Mouse (Mus musculus): ENCODE measurements around the gene Syne4. TPM values are rescaled to one million over a fixed set of nuclear protein-coding genes. Genes with fewer than 3 reads are reported as not detected.

Syne4 gene
- total RNA-seq (2014; rRNA removed) (7.3 and 14.1 TPM in 2 replicates), polyA plus RNA-seq (2015; fragmentation: Nextera tagmentation; extraction: Ambion mirVana) (11.7 and 13.6 TPM in 2 replicates)

DNA sequence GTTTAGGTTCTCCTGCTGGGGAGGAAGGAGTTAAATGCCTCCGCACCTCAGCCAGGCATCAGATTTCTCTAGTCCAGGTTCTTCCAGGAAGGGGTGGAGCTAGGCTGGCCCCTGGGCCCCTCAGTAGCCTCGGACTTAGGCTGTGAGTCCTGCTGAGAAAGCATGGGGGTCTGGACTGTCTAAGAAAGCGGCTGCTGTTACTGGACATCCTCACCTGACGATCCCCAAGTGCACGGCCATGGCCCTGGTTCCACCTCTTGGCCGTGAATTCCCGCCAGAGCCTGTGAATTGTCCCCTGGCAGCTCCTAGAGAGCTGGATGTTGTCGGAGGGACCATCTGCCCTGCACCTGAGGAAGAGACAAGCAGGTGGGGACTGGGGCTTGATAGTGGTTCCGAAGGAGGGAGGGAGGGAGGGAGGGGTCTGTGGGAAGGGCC lies at the start of gene Syne4:
Syne4 (plus strand) TSS at position 87 of the 435 bp plus-strand sequence.
- Histone ChIP-seq H3K4me1 (ENCODE audit: insufficient read depth, low read length) (no peaks in the 10 kb centered on the region), H3K4me3 (ENCODE audit: low read depth, low read length) (no peak within 1 kb of the TSS), H3K27ac (ENCODE audit: low read depth, low read length) (no peak within 1 kb of the TSS), H3K9me3 (ENCODE audit: low read length) (no peaks in the 10 kb centered on the region), H3K36me3 (ENCODE audit: insufficient read depth, low read length) (0 out of 2 replicates have a peak, but pooled peaks cover 7% of the 10 kb centered on the region), H3K27me3 (ENCODE audit: insufficient read depth, low read length) (no peaks in the 10 kb centered on the region), H3K9ac (replicated peaks; ENCODE audit: low read length, poor library complexity, severe bottlenecking) (no peak within 1 kb of the TSS), H3K4me2 (ENCODE audit: low read depth, low read length, poor library complexity, severe bottlenecking) (no peak within 1 kb of the TSS)
- no peak for TF ChIP-seq CTCF (IDR thresholded peaks at IDR 0.05)
- no peak for DNase-seq (ENCODE audit: low spot score)
- WGBS: 8% methylated on average over 9 of the region's 9 CpGs
- ATAC-seq (ENCODE audit: low FRiP score): no peak

DNA sequence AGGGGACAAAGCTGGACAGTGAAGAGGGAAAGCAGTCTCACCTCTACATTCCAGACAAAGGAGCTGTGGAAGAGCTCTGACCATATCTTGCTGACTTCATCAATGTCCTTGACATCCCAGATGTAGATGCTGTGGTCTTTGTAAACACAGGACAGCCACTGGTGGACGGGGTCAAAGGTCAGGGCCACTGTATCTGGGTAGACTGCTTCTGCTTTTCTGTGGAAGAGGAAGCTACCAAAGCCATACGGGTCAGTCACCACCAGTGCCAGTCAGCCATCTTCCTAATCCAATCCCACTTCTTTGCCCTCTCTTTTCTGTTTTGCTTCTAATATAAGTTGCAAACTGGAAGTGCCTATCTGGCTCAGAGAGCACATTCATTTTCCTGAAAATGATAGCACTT lies 49.6 kb upstream of the Syne4 start:
- Histone ChIP-seq H3K4me2 (ENCODE audit: low read depth, low read length, poor library complexity, severe bottlenecking) (no peak overlapping the region), H3K4me3 (ENCODE audit: low read depth, low read length) (no peak overlapping the region), H3K27ac (ENCODE audit: low read depth, low read length) (no peak overlapping the region), H3K9ac (replicated peaks; ENCODE audit: low read length, poor library complexity, severe bottlenecking) (no peak overlapping the region), H3K9me3 (ENCODE audit: low read length) (no peaks in the 10 kb centered on the region), H3K4me1 (ENCODE audit: insufficient read depth, low read length) (no peaks in the 10 kb centered on the region), H3K36me3 (ENCODE audit: insufficient read depth, low read length) (no peaks in the 10 kb centered on the region), H3K27me3 (ENCODE audit: insufficient read depth, low read length) (no peaks in the 10 kb centered on the region)
- WGBS: 81% methylated on average over 2 of the region's 2 CpGs
- DNase-seq (ENCODE audit: low spot score): no peak
- ATAC-seq (ENCODE audit: low FRiP score): no peak
- TF ChIP-seq CTCF (IDR thresholded peaks at IDR 0.05): no peak

DNA sequence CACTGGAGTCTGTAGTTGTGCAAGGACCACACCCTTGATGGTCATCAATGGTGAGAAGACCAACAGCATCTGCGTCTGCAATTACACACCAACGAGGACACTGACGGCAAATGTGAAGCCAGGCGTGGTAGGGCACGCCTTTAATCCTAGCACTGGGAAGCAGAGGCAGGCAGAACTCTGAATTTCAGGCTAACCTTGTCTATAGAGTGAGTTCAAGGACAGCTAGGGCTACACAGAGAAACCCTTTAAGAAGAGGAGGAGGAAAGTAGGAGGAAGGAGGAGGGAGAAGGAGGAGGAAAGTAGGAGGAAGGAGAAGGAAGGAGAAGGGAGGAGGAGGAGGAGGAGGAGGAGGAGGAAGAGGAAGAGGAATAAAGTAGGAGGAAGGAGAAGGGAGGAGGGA lies 49.1 kb upstream of the Syne4 start:
- TF ChIP-seq CTCF (IDR thresholded peaks at IDR 0.05): no peak
- Histone ChIP-seq H3K4me3 (ENCODE audit: low read depth, low read length) (no peak overlapping the region), H3K4me1 (ENCODE audit: insufficient read depth, low read length) (no peaks in the 10 kb centered on the region), H3K4me2 (ENCODE audit: low read depth, low read length, poor library complexity, severe bottlenecking) (no peak overlapping the region), H3K9me3 (ENCODE audit: low read length) (no peaks in the 10 kb centered on the region), H3K27me3 (ENCODE audit: insufficient read depth, low read length) (no peaks in the 10 kb centered on the region), H3K9ac (replicated peaks; ENCODE audit: low read length, poor library complexity, severe bottlenecking) (no peak overlapping the region), H3K27ac (ENCODE audit: low read depth, low read length) (no peak overlapping the region), H3K36me3 (ENCODE audit: insufficient read depth, low read length) (no peaks in the 10 kb centered on the region)
- WGBS: 96% methylated on average over 5 of the region's 5 CpGs
- ATAC-seq (ENCODE audit: low FRiP score) (no peak), DNase-seq (ENCODE audit: low spot score) (no peak)

DNA sequence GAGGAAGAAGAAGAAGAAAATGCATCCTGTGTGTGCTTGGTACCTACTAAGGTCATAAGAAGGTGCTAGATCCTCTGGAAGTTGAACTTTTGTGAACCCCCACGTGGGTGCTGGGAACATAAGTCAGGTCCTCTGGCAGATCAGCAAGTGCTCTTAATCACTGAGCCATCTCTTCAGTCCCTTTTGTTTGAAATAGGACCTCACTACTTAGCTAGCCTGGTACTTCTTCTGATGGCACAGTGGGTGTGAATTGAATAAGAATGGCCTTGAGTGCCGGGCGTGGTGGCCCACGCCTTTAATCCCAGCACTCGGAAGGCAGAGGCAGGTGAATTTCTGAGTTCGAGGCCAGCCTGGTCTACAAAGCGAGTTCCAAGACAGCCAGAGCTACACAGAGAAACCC lies 48.7 kb upstream of the Syne4 start:
- no peaks in the 10 kb centered on the region for H3K27me3 ChIP-seq (ENCODE audit: insufficient read depth, low read length)
- no peak overlapping the region for H3K4me2 ChIP-seq (ENCODE audit: low read depth, low read length, poor library complexity, severe bottlenecking)
- DNase-seq (ENCODE audit: low spot score) (no peak), ATAC-seq (ENCODE audit: low FRiP score) (no peak)
- no peaks in the 10 kb centered on the region for H3K9me3 ChIP-seq (ENCODE audit: low read length)
- TF ChIP-seq CTCF (IDR thresholded peaks at IDR 0.05): no peak
- no peaks in the 10 kb centered on the region for H3K4me1 ChIP-seq (ENCODE audit: insufficient read depth, low read length)
- H3K4me3 ChIP-seq (ENCODE audit: low read depth, low read length): no peak overlapping the region
- no peak overlapping the region for H3K27ac ChIP-seq (ENCODE audit: low read depth, low read length)
- H3K9ac ChIP-seq (replicated peaks; ENCODE audit: low read length, poor library complexity, severe bottlenecking): no peak overlapping the region
- H3K36me3 ChIP-seq (ENCODE audit: insufficient read depth, low read length): no peaks in the 10 kb centered on the region
- 97% methylated on average over 7 of the region's 7 CpGs for WGBS

DNA sequence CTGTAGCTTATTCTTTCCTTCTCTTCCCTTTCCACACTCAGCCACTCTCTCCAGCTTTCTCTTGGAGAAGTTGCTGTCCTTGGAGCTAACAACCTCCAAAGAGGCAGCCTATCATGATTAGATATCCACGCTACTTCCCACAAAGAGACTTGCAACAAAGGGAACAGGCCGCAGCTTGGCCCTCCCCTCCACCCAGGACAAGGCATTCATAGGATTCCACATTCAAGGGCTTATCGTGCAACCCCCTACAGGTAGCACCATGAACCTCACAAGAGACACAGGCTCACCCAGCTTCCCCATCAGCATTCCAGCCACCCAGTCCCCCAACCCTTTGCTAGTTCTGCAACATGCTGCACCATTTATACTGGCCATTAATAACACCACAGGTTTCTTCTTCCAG lies 47.8 kb upstream of the Syne4 start:
- DNase-seq (ENCODE audit: low spot score): no peak
- no peaks in the 10 kb centered on the region for H3K36me3 ChIP-seq (ENCODE audit: insufficient read depth, low read length)
- no peak for ATAC-seq (ENCODE audit: low FRiP score)
- H3K4me3 ChIP-seq (ENCODE audit: low read depth, low read length): no peak overlapping the region
- H3K27ac ChIP-seq (ENCODE audit: low read depth, low read length): no peak overlapping the region
- no peak overlapping the region for H3K9ac ChIP-seq (replicated peaks; ENCODE audit: low read length, poor library complexity, severe bottlenecking)
- no peaks in the 10 kb centered on the region for H3K4me1 ChIP-seq (ENCODE audit: insufficient read depth, low read length)
- WGBS: 76% methylated on average over 3 of the region's 3 CpGs
- H3K4me2 ChIP-seq (ENCODE audit: low read depth, low read length, poor library complexity, severe bottlenecking): no peak overlapping the region
- no peaks in the 10 kb centered on the region for H3K9me3 ChIP-seq (ENCODE audit: low read length)
- no peaks in the 10 kb centered on the region for H3K27me3 ChIP-seq (ENCODE audit: insufficient read depth, low read length)
- no peak for TF ChIP-seq CTCF (IDR thresholded peaks at IDR 0.05)

DNA sequence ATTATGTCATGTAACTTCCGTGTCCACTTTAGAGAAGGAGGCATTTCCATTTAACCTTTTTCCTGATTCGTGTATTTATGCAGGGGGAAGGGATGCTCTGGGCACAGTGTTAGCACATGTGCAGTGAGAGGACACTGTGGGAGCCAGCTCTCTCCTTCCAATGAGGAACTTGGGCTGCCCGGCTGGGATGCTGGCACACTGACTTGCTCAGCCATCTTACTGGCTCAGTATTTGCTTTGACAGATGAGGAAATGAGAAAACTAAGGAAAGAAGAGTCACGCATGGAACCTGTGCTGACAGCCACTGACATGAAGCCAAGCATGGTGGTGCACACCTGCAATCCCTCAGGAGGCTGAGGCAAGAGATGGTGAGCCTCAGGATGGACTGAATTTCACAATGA lies 45.0 kb upstream of the Syne4 start:
- WGBS: 86% methylated on average over 4 of the region's 4 CpGs
- Histone ChIP-seq H3K9ac (replicated peaks; ENCODE audit: low read length, poor library complexity, severe bottlenecking) (no peak overlapping the region), H3K4me1 (ENCODE audit: insufficient read depth, low read length) (no peaks in the 10 kb centered on the region), H3K9me3 (ENCODE audit: low read length) (no peaks in the 10 kb centered on the region), H3K27ac (ENCODE audit: low read depth, low read length) (no peak overlapping the region), H3K4me3 (ENCODE audit: low read depth, low read length) (no peak overlapping the region), H3K36me3 (ENCODE audit: insufficient read depth, low read length) (no peaks in the 10 kb centered on the region), H3K27me3 (ENCODE audit: insufficient read depth, low read length) (no peaks in the 10 kb centered on the region), H3K4me2 (ENCODE audit: low read depth, low read length, poor library complexity, severe bottlenecking) (no peak overlapping the region)
- DNase-seq (ENCODE audit: low spot score): no peak
- no peak for TF ChIP-seq CTCF (IDR thresholded peaks at IDR 0.05)
- no peak for ATAC-seq (ENCODE audit: low FRiP score)
